In genomic region chr17:48043154-48043880, GRCm38 (mm10) we compare ENCODE assay signal across 23 mouse cellular contexts. TPM values are rescaled to one million over a fixed set of nuclear protein-coding genes. Genes with fewer than 3 reads are reported as not detected.
DNase-seq lines count a peak whose midpoint lies in the region; ATAC-seq and TF ChIP-seq lines count a peak whose summit lies in the region.
"Had no signal": no experiment of that assay in that cellular context is flagged by ENCODE, and none has a peak within 500 bp of the region (broad histone marks: within the 10 kb centered on the region; RNA-seq: fewer than 3 reads in every experiment).

No protein-coding gene starts in this region.

- H3K4me1 ChIP-seq in liver, adult 2 months (ENCODE audit: control insufficient read depth, insufficient read depth, low read length) = peaks cover 8% of the 10 kb centered on the region
- peaks cover 24% of the 10 kb centered on the region for H3K4me1 ChIP-seq in liver, embryonic 11.5 days (replicated peaks; ENCODE audit: control insufficient read depth, insufficient read depth, low read length)

- TF ChIP-seq CTCF in gastrocnemius, adult 2 months (IDR thresholded peaks at IDR 0.05) = peak; percentile 28; the same call in 1 of the 2 replicates
- TF ChIP-seq CTCF in liver, adult 2 months (IDR thresholded peaks at IDR 0.05; ENCODE audit: low read depth, low read length) = no peak

- 58% methylated on average over 5 of the region's 5 CpGs for WGBS in liver, adult 2 months
- WGBS in liver, embryonic 11.5 days = 62% methylated on average over 5 of the region's 5 CpGs

- no peak for TF ChIP-seq POLR2A in liver, adult 2 months (IDR thresholded peaks at IDR 0.05; ENCODE audit: extremely low read depth, insufficient read depth, low read length)

- H3K27ac ChIP-seq in gastrocnemius, adult 2 months = no peak overlapping the region
- H3K27ac ChIP-seq in liver, adult 2 months (replicated peaks; ENCODE audit: insufficient read depth, low read depth, low read length) = no peak overlapping the region
- no peak overlapping the region for H3K27ac ChIP-seq in liver, embryonic 11.5 days (ENCODE audit: low read depth, low read length)
- H3K27ac ChIP-seq: midbrain, embryonic 13.5 days had no signal

- intact Hi-C loops in gastrocnemius, adult 2 months (cut with DNase I) = loop anchor here (5.0 kb wide), 1 partner anchor 41 kb away; no protein-coding TSS in a partner anchor
- intact Hi-C loops in gastrocnemius, postnatal 14 days (cut with DNase I; ENCODE audit: low total_unique reads) = loop anchor here (5.0 to 10.0 kb wide), 2 partner anchors 59 to 119 kb away; partner anchors contain the start of gene Foxp4

- no peak for ATAC-seq in liver, embryonic 11.5 days (replicated peaks; ENCODE audit: low FRiP score)
- peak; percentile 63 for ATAC-seq in granulocyte monocyte progenitor cell, adult 5-6 weeks (replicated peaks; ENCODE audit: poor library complexity, severe bottlenecking)
- ATAC-seq: forebrain, embryonic 15.5 days; midbrain, embryonic 13.5 days had no signal

- no peaks in the 10 kb centered on the region for H3K27me3 ChIP-seq in liver, adult 2 months (ENCODE audit: control insufficient read depth, insufficient read depth, low read length)
- H3K27me3 ChIP-seq in liver, embryonic 11.5 days (replicated peaks; ENCODE audit: control insufficient read depth, insufficient read depth, low read length) = no peaks in the 10 kb centered on the region
- H3K27me3 ChIP-seq: lung, embryonic 15.5 days had no signal

- H3K4me2 ChIP-seq in liver, embryonic 11.5 days = no peak overlapping the region
- H3K4me2 ChIP-seq: forebrain, embryonic 15.5 days; lung, embryonic 15.5 days; midbrain, embryonic 13.5 days had no signal

- no peaks in the 10 kb centered on the region for H3K79me2 ChIP-seq in liver, adult 2 months (ENCODE audit: control insufficient read depth, insufficient read depth, low read length)

- no peak for DNase-seq in gastrocnemius, adult 2 months
- DNase-seq in gastrocnemius, postnatal 14 days = no peak
- peak; percentile 59 for DNase-seq in liver, adult 2 months (ENCODE audit: extremely low read depth, low read depth, low spot score)
- DNase-seq in liver, embryonic 11.5 days (ENCODE audit: low spot score) = no peak
- peak; percentile 15 to 28 for DNase-seq in B cell, adult 2 months
- no peak for DNase-seq in right cerebral cortex, postnatal 4 days
- DNase-seq in embryo, embryonic 10.5 days (ENCODE audit: low spot score) = no peak
- DNase-seq: adrenal gland, postnatal 36 days; cerebellum, adult 9-10 months; kidney, postnatal 14 days; right cerebral cortex, adult 18-20 months had no signal

- H3K4me3 ChIP-seq in gastrocnemius, adult 2 months = no peak overlapping the region
- H3K4me3 ChIP-seq in liver, adult 2 months (ENCODE audit: insufficient read depth, low read depth, low read length) = no peak overlapping the region
- H3K4me3 ChIP-seq in liver, embryonic 11.5 days (ENCODE audit: low read depth, low read length) = no peak overlapping the region
- H3K4me3 ChIP-seq: erythroblast, embryonic 14.5 days; forebrain, embryonic 15.5 days; heart, embryonic 10.5 days; lung, embryonic 15.5 days; midbrain, embryonic 13.5 days had no signal

- no peaks in the 10 kb centered on the region for H3K9me3 ChIP-seq in liver, embryonic 11.5 days (ENCODE audit: control insufficient read depth, low read length)
- H3K9me3 ChIP-seq: forebrain, embryonic 15.5 days; heart, embryonic 10.5 days; lung, embryonic 15.5 days; midbrain, embryonic 13.5 days had no signal

- no peaks in the 10 kb centered on the region for H3K36me3 ChIP-seq in liver, adult 2 months (ENCODE audit: control insufficient read depth, insufficient read depth, low read length)
- no peaks in the 10 kb centered on the region for H3K36me3 ChIP-seq in liver, embryonic 11.5 days (ENCODE audit: control insufficient read depth, insufficient read depth, low read length)
- H3K36me3 ChIP-seq: forebrain, embryonic 15.5 days; G1E; heart, embryonic 10.5 days; lung, embryonic 15.5 days; midbrain, embryonic 13.5 days had no signal

- no peak overlapping the region for H3K9ac ChIP-seq in liver, adult 2 months (ENCODE audit: low read depth, low read length)
- H3K9ac ChIP-seq in liver, embryonic 11.5 days (ENCODE audit: low read depth, low read length) = no peak overlapping the region
- H3K9ac ChIP-seq: forebrain, embryonic 15.5 days; lung, embryonic 15.5 days; midbrain, embryonic 13.5 days had no signal

RNA-seq across cellular contexts. Expression of gene 1700122O11Rik, which starts 5.2 kb away (rescaled TPM):
- not detected for total RNA-seq in gastrocnemius, adult 2 months (2021)
- not detected for total RNA-seq in gastrocnemius, postnatal 14 days (2021)
- total RNA-seq in liver, adult 2 months (2014; rRNA removed) = not detected in 2 replicates
- polyA plus RNA-seq in liver, adult 2 months (2012; rRNA removed) = not detected in 2 replicates
- polyA plus RNA-seq in liver, embryonic 11.5 days (2014; fragmentation: Nextera tagmentation; extraction: Ambion mirVana) = not detected in 2 replicates
- not detected in 2 replicates for total RNA-seq in granulocyte monocyte progenitor cell, adult 5-6 weeks (2014; fragmentation: Nextera tagmentation)
- total RNA-seq in granulocyte monocyte progenitor cell, adult 5-6 weeks (2017) = not detected in 2 replicates
- total RNA-seq: adrenal gland, postnatal 36 days; G1E; gastrocnemius, adult 18-20 months; hematopoietic stem cell, adult 5-6 weeks; layer of hippocampus, postnatal 25 days had no signal
- polyA plus RNA-seq: erythroblast, embryonic 14.5 days; forebrain, embryonic 15.5 days; G1E; heart, embryonic 10.5 days; intestine, embryonic 14.5 days; limb, embryonic 11.5 days; lung, embryonic 15.5 days; midbrain, embryonic 13.5 days had no signal

RNA-seq across cellular contexts. Expression of gene 1700067P10Rik, which starts 45.8 kb away (rescaled TPM):
- not detected for total RNA-seq in gastrocnemius, adult 2 months (2021)
- total RNA-seq in gastrocnemius, postnatal 14 days (2021) = not detected
- not detected in 2 replicates for total RNA-seq in liver, adult 2 months (2014; rRNA removed)
- not detected in 2 replicates for polyA plus RNA-seq in liver, adult 2 months (2012; rRNA removed)
- not detected in 2 replicates for polyA plus RNA-seq in liver, embryonic 11.5 days (2014; fragmentation: Nextera tagmentation; extraction: Ambion mirVana)
- total RNA-seq in granulocyte monocyte progenitor cell, adult 5-6 weeks (2014; fragmentation: Nextera tagmentation) = not detected in 2 replicates
- total RNA-seq in granulocyte monocyte progenitor cell, adult 5-6 weeks (2017) = not detected in 2 replicates
- total RNA-seq: adrenal gland, postnatal 36 days; gastrocnemius, adult 18-20 months; hematopoietic stem cell, adult 5-6 weeks; layer of hippocampus, postnatal 25 days had no signal
- polyA plus RNA-seq: forebrain, embryonic 15.5 days; G1E; heart, embryonic 10.5 days; intestine, embryonic 14.5 days; limb, embryonic 11.5 days; lung, embryonic 15.5 days had no signal

Comparison
In these comparisons a context has a peak if more than half of its experiments do, and no peak if none do; other contexts are left out.
1. DNase-seq: peak in liver, adult 2 months (single experiment) and B cell, adult 2 months (2 of 2); none in gastrocnemius, adult 2 months (single experiment), gastrocnemius, postnatal 14 days (single experiment), liver, embryonic 11.5 days (single experiment), right cerebral cortex, postnatal 4 days (single experiment) and embryo, embryonic 10.5 days (single experiment).